Mouse (Mus musculus) liver, embryonic 14.5 days (tissue): Measurements from ENCODE around the gene Tinagl1. TPM values are rescaled to one million over a fixed set of nuclear protein-coding genes. Genes with fewer than 3 reads are reported as not detected.
A peak's percentile ranks its signal among the peaks of the same experiment; 100 is the strongest.

Experiments
- ATAC-seq: fragments of 200-750 bp; cut with Nextera tagmentation; 2 replicates; pipeline ENCODE4 v1.8.0; 2017; ENCODE audit warnings: moderate number of reproducible peaks, mild to moderate bottlenecking, moderate library complexity; ENCODE audit not compliant: insufficient read depth
- DNase-seq, 3 experiments: peaks; one replicate each; pipeline ENCODE4 v3.0.0-alpha.2; 2012 to 2013; ENCODE audit warnings: low read depth in 3 of 3, low spot score in 3 of 3
- H3K27ac ChIP-seq: fragments of 300-500 bp; sonication (generic); 2 replicates; pipeline ENCODE4 v1.5.1; 2014; ENCODE audit warnings: moderate library complexity, mild to moderate bottlenecking, control low read depth, inconsistent platforms
- H3K27me3 ChIP-seq: fragments of 300-500 bp; sonication (generic); 2 replicates; pipeline ENCODE4 v1.6.1; 2014; ENCODE audit warnings: mild to moderate bottlenecking, low read length, moderate library complexity; ENCODE audit not compliant: control insufficient read depth, insufficient read depth
- H3K36me3 ChIP-seq: fragments of 300-500 bp; sonication (generic); replicated peaks from 2 replicates; pipeline ENCODE4 v1.6.1; 2014; ENCODE audit warnings: low read depth; ENCODE audit not compliant: control insufficient read depth, insufficient read depth
- H3K4me1 ChIP-seq, 2 experiments: fragments of 200-500 bp in 1 of 2; fragments of 300-500 bp in 1 of 2; sonication (generic) in 1 of 2; replicated peaks; 2 replicates each; pipeline ENCODE4 v1.6.1; 2012 to 2014; ENCODE audit warnings: antibody characterized with exemption in 1 of 2, inconsistent platforms in 1 of 2, low read length in 1 of 2; ENCODE audit not compliant: control insufficient read depth in 2 of 2, insufficient read depth in 2 of 2
- H3K4me2 ChIP-seq: fragments of 300-500 bp; sonication (generic); 2 replicates; pipeline ENCODE4 v1.6.1; 2014; ENCODE audit warnings: low read depth, mild to moderate bottlenecking, control low read depth, moderate library complexity
- H3K4me3 ChIP-seq, 2 experiments: fragments of 200-500 bp in 1 of 2; fragments of 300-500 bp in 1 of 2; sonication (generic) in 1 of 2; 2 replicates each; pipeline ENCODE4 v1.5.1; 2012 to 2014; ENCODE audit warnings: low read depth in 2 of 2, low read length in 2 of 2, mild to moderate bottlenecking in 2 of 2, control low read depth in 1 of 2, inconsistent platforms in 1 of 2, moderate library complexity in 1 of 2; ENCODE audit not compliant: insufficient read depth in 1 of 2
- H3K9ac ChIP-seq: fragments of 300-500 bp; sonication (generic); replicated peaks from 2 replicates; pipeline ENCODE4 v1.6.1; 2014; ENCODE audit warnings: mild to moderate bottlenecking, control low read depth, moderate library complexity
- H3K9me3 ChIP-seq: fragments of 300-500 bp; sonication (generic); 2 replicates; pipeline ENCODE4 v1.6.1; 2016; ENCODE audit warnings: low read length, mixed read lengths; ENCODE audit not compliant: control insufficient read depth
- CTCF ChIP-seq: IDR thresholded peaks from 2 replicates; pipeline ENCODE4 v1.5.1; 2016; ENCODE audit warnings: antibody characterized with exemption, low read depth, control low read depth
- EP300 ChIP-seq: IDR thresholded peaks from 2 replicates; pipeline ENCODE4 v1.6.1; 2016; ENCODE audit warnings: antibody characterized with exemption, low read depth
- WGBS: fragments of 180-500 bp; shearing (Covaris S2); extraction: QIAGEN DNeasy Blood & Tissue Kit; methylation state at CpG from one replicate; pipeline ENCODE4 v1.1.7; 2014; ENCODE audit not compliant: insufficient replicate concordance; 5-methylcytosine and 5-hydroxymethylcytosine counted together
- polyA plus RNA-seq, 2 experiments: library from polyadenylated mRNA; depleted of rRNA in 1 of 2; stranded (reverse) in 1 of 2; unstranded in 1 of 2; fragments of >200 nt; fragmentation: Nextera tagmentation in 1 of 2; extraction: Ambion mirVana in 1 of 2; gene quantifications; 2 replicates each; pipeline versions ENCODE4 v1.2.1 to v1.2.3; 2012 to 2014

The Tinagl1 gene
- polyA plus RNA-seq, 2 experiments = 18.2 to 24.4 TPM

DNA sequence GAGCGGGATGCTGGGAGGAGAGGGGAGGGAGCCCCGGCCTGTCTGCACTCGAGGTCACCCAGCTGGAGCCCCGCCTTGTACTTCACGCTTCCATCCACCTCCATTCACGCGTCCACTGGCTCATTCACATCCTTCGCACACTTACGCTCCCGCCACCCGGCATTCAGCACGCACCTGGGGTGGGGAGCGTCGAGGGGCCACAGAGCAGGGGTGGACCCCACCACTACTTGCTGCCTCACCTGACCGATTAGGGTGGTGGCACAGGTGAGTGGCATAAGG is 35.8 kb downstream of the Tinagl1 start, which contains the start of gene Hcrtr1:
TSS of gene Hcrtr1 (minus strand) at position 146 of the 279 bp plus-strand sequence.
- TF ChIP-seq EP300 (no peak), CTCF (no peak)
- H3K9me3 ChIP-seq = no peaks in the 10 kb centered on the region
- H3K36me3 ChIP-seq = no peaks in the 10 kb centered on the region
- WGBS = 4% methylated on average over 15 of the region's 15 CpGs
- H3K9ac ChIP-seq = no peak within 1 kb of the TSS
- H3K4me1 ChIP-seq = no peaks in the 10 kb centered on the region
- H3K4me3 ChIP-seq = no peak within 1 kb of the TSS
- H3K4me2 ChIP-seq = no peak within 1 kb of the TSS; the same call in 1 of the 2 replicates
- ATAC-seq (no peak), DNase-seq (no peak)
- peaks cover 32% of the 10 kb centered on the region for H3K27me3 ChIP-seq
- H3K27ac ChIP-seq = no peak within 1 kb of the TSS

DNA sequence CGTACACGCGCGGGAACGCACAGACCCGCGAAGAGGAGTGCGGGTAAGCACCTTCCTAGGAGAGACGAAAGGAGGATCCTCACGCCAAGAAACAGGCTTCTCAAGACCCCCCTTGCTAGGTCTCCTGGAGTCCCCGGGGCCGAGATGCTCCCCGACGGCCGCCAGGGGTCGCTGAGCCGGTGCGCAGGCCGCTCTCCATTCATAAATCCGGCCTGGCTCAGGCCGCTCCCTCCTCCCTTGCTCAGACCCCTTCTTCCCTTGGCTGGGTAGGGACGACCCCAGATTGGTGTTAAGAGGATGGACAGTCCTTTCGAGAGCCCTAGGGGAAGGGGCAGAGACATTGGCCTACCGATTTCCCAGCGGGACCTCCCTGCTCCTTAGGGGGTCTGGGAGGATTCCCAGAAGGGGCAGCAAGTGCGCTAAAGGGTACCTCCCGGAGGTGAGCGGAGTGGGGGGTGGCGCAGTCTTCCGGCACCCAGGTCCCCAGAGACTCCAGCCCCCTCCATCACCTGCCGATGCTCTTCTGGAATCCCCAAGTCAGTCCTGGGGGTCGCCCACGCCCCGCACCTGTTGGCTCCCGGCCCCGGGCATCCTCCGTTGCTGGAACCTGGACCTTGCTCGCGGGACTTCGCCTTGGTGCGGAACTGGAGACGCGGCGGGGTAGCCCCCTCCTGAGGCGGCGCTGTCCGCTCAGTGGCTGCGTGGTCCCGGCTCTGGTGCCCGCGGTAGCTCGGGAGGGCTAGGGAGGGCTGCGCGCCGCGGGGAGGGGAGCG is 36.3 kb downstream of the Tinagl1 start:
- H3K4me1 ChIP-seq = no peaks in the 10 kb centered on the region
- no peak overlapping the region for H3K9ac ChIP-seq
- peaks cover 32% of the 10 kb centered on the region for H3K27me3 ChIP-seq
- H3K4me2 ChIP-seq = no peak overlapping the region; the same call in 1 of the 2 replicates
- H3K36me3 ChIP-seq = no peaks in the 10 kb centered on the region
- peak; percentile 89 for TF ChIP-seq CTCF
- TF ChIP-seq EP300 = no peak
- H3K4me3 ChIP-seq = no peak overlapping the region
- no peak overlapping the region for H3K27ac ChIP-seq
- WGBS = 2% methylated on average over 57 of the region's 57 CpGs
- ATAC-seq = no peak
- no peaks in the 10 kb centered on the region for H3K9me3 ChIP-seq
- DNase-seq = peak in 1 of 3 experiments; percentile 9

DNA sequence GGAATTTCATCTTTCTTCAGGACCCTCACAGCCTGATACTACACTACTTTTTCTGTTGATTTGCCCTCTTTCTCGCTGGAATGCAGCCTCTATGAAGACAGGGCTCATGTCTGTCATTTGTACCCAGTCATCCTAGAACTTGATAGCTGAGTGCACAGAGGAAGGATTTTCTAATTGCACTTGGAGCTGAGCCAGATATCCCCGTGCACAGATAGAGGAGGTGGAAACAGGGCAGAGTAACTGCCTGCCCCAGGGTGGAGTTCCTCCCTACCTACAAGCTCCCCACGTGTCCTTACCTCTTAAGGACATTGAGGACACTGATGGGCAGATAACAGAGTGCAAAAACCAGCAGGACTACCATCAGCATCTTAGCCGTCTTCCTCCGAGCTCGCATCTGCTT is 41.5 kb downstream of the Tinagl1 start:
- H3K36me3 ChIP-seq = no peaks in the 10 kb centered on the region
- peaks cover 6% of the 10 kb centered on the region for H3K27me3 ChIP-seq
- H3K9me3 ChIP-seq = no peaks in the 10 kb centered on the region
- H3K9ac ChIP-seq = no peak overlapping the region
- H3K4me3 ChIP-seq = no peak overlapping the region
- 48% methylated on average over 6 of the region's 6 CpGs for WGBS
- DNase-seq (no peak), ATAC-seq (no peak)
- H3K27ac ChIP-seq = no peak overlapping the region
- no peak overlapping the region for H3K4me2 ChIP-seq
- TF ChIP-seq EP300 = no peak
- TF ChIP-seq CTCF = no peak
- peaks cover 0 to 4% of the 10 kb centered on the region in 2 experiments; a peak in 2 of 4 replicates for H3K4me1 ChIP-seq

DNA sequence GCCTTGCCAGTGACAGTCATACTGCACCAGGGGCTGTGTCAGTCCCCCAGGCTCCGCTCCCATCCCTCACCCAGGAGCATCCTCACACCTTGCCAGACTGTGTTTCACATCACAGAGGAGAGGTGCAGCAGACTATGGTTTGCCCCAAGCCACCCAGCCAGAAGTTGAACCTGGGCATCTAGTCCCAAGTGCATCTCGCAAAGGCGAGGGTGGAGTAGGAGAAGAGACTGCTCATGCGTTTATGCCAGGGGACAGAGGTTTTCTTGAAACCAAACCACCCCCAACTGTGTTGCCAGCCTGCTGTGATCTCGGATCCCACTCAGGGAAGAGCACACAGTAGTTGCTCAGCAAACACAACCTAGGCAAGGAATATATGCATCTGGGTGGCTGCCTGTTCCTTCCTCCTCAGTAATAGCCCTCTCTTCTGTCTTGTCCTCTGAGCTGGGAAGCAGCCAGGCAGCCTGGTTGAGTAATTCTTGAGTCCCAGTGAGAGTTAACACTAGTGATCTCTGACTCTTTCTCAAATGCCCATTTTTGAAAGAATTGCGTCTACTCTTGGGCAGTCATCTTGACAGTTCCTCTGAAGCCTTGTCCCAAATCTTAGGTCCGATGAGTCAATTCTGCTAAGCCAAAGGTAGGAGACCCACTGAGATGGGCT is 43.3 kb downstream of the Tinagl1 start:
- no peak overlapping the region for H3K4me2 ChIP-seq
- no peak for TF ChIP-seq EP300
- H3K27me3 ChIP-seq = no peaks in the 10 kb centered on the region; the same call in 1 of the 2 replicates
- no peak overlapping the region for H3K27ac ChIP-seq
- no peaks in the 10 kb centered on the region for H3K9me3 ChIP-seq
- peaks cover 4% of the 10 kb centered on the region for H3K36me3 ChIP-seq
- H3K4me1 ChIP-seq = peaks cover 0 to 4% of the 10 kb centered on the region in 2 experiments; a peak in 2 of 4 replicates
- H3K4me3 ChIP-seq = no peak overlapping the region
- DNase-seq (no peak), ATAC-seq (no peak)
- 69% methylated on average over 7 of the region's 7 CpGs for WGBS
- H3K9ac ChIP-seq = no peak overlapping the region

DNA sequence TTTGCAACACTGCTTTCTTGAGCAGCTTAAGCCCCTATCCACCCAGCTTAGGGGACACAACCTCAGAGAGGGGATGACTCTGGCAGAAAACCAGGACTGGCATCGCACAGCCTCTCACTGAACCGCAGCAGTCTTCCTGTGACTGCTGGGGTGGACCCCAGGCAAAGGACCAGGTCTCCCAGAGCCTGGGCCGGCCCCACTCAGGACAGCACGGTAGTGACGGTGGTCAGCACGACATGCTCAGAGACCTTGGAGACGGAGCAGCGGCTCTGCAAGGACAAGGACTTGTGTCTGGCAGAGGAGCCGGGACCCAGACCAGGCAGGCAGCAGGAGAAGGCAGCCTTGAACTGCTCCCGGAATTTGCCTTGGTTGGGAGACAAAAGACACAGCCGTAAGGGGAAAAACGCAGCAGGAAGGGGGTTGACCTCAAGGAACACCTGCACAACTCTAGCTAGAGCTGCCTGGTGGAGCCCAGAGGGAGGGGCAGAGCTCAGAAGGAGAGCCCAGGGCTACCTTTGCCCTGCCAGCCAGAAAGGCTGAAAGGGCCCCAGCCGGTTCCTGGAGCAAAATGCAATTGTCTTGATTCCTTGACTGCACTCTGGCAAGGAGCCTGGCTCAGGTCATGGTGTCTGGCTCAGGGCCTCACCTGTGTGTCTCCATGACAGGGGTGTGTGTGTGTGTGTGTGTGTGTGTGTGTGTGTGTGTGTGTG is 44.1 kb downstream of the Tinagl1 start:
- Histone ChIP-seq H3K27ac (no peak overlapping the region), H3K9ac (no peak overlapping the region), H3K4me1 (peaks cover 0 to 4% of the 10 kb centered on the region in 2 experiments; a peak in 2 of 4 replicates), H3K36me3 (peaks cover 7% of the 10 kb centered on the region), H3K4me2 (no peak overlapping the region), H3K4me3 (no peak overlapping the region), H3K27me3 (no peaks in the 10 kb centered on the region), H3K9me3 (no peaks in the 10 kb centered on the region)
- 62% methylated on average over 13 of the region's 13 CpGs for WGBS
- DNase-seq (no peak), ATAC-seq (no peak)
- TF ChIP-seq CTCF = no peak
- TF ChIP-seq EP300 = no peak
